11 mouse cellular contexts compared by ENCODE assay signal in genomic region chr15:81838554-81839235, GRCm38 (mm10). TPM values are rescaled to one million over a fixed set of nuclear protein-coding genes. Genes with fewer than 3 reads are reported as not detected.
DNase-seq lines count a peak whose midpoint lies in the region; ATAC-seq and TF ChIP-seq lines count a peak whose summit lies in the region.
"Had no signal": no experiment of that assay in that cellular context is flagged by ENCODE, and none has a peak within 500 bp of the region (broad histone marks: within the 10 kb centered on the region; RNA-seq: fewer than 3 reads in every experiment).

No protein-coding gene starts in this region.

- H3K27me3 ChIP-seq in heart, adult 2 months (ENCODE audit: control insufficient read depth, insufficient read depth, low read length), result no peaks in the 10 kb centered on the region
- no peaks in the 10 kb centered on the region for H3K27me3 ChIP-seq in midbrain, postnatal 0 days (ENCODE audit: insufficient read depth, low read length)
- no peaks in the 10 kb centered on the region for H3K27me3 ChIP-seq in midbrain, embryonic 16.5 days (ENCODE audit: control insufficient read depth, insufficient read depth, low read depth, low read length)
- H3K27me3 ChIP-seq in intestine, embryonic 15.5 days (replicated peaks), result no peaks in the 10 kb centered on the region

- WGBS in heart, adult 2 months, result 40% methylated on average over 14 of the region's 14 CpGs
- 71% methylated on average over 14 of the region's 14 CpGs for WGBS in midbrain, postnatal 0 days
- 58% methylated on average over 14 of the region's 14 CpGs for WGBS in midbrain, embryonic 16.5 days
- WGBS in intestine, embryonic 15.5 days, result 72% methylated on average over 14 of the region's 14 CpGs

- DNase-seq in heart, adult 2 months, result peak; percentile 48 to 54
- no peak for DNase-seq in heart, postnatal 36 days
- peak; percentile 31 for DNase-seq in midbrain, postnatal 0 days (ENCODE audit: low spot score)
- DNase-seq in lung, adult 18-20 months, result peak; percentile 64 to 78
- no peak for DNase-seq in right cerebral cortex, postnatal 36 days (ENCODE audit: low spot score in 2 of 2)
- DNase-seq: adrenal gland, adult 8-10 months had no signal

- intact Hi-C loops in heart, adult 2 months (cut with DNase I), result no loop called here
- intact Hi-C loops in heart, postnatal 36 days (cut with DNase I), result no loop called here

- no peak overlapping the region for H3K4me2 ChIP-seq in midbrain, postnatal 0 days (ENCODE audit: low read depth, low read length, poor library complexity, severe bottlenecking)
- no peak overlapping the region for H3K4me2 ChIP-seq in midbrain, embryonic 16.5 days (ENCODE audit: low read length)
- no peak overlapping the region for H3K4me2 ChIP-seq in intestine, embryonic 15.5 days (replicated peaks)
- H3K4me2 ChIP-seq: heart, embryonic 13.5 days; limb, embryonic 12.5 days; midbrain, embryonic 12.5 days had no signal

- TF ChIP-seq CTCF in heart, adult 2 months (IDR thresholded peaks at IDR 0.05), result no peak
- TF ChIP-seq CTCF in midbrain, postnatal 0 days (IDR thresholded peaks at IDR 0.05), result no peak

- peak; percentile 91 for TF ChIP-seq EP300 in heart, adult 2 months (IDR thresholded peaks at IDR 0.05; ENCODE audit: insufficient read depth, low read depth, low read length)

- peak overlapping the region; percentile 97 for H3K27ac ChIP-seq in heart, adult 2 months
- H3K27ac ChIP-seq in midbrain, postnatal 0 days (ENCODE audit: low read depth, low read length), result no peak overlapping the region
- H3K27ac ChIP-seq in midbrain, embryonic 16.5 days (ENCODE audit: low read length), result no peak overlapping the region
- no peak overlapping the region for H3K27ac ChIP-seq in intestine, embryonic 15.5 days
- H3K27ac ChIP-seq: limb, embryonic 12.5 days; midbrain, embryonic 12.5 days had no signal

- ATAC-seq in midbrain, postnatal 0 days (ENCODE audit: low FRiP score), result no peak
- ATAC-seq in midbrain, embryonic 16.5 days, result no peak
- no peak for ATAC-seq in intestine, embryonic 15.5 days

- H3K4me3 ChIP-seq in heart, adult 2 months, result no peak overlapping the region
- no peak overlapping the region for H3K4me3 ChIP-seq in midbrain, postnatal 0 days (ENCODE audit: low read depth, low read length)
- H3K4me3 ChIP-seq in midbrain, embryonic 16.5 days (ENCODE audit: low read depth, low read length), result no peak overlapping the region
- H3K4me3 ChIP-seq in intestine, embryonic 15.5 days (replicated peaks), result no peak overlapping the region
- H3K4me3 ChIP-seq: heart, embryonic 13.5 days; limb, embryonic 12.5 days; midbrain, embryonic 12.5 days had no signal

- H3K4me1 ChIP-seq in heart, adult 2 months (ENCODE audit: control insufficient read depth, insufficient read depth, low read length), result peaks cover 25% of the 10 kb centered on the region
- no peaks in the 10 kb centered on the region for H3K4me1 ChIP-seq in midbrain, postnatal 0 days (ENCODE audit: insufficient read depth, low read length)
- no peaks in the 10 kb centered on the region for H3K4me1 ChIP-seq in midbrain, embryonic 16.5 days (ENCODE audit: control insufficient read depth, insufficient read depth, low read length)
- peaks cover 20% of the 10 kb centered on the region for H3K4me1 ChIP-seq in intestine, embryonic 15.5 days (replicated peaks)

- H3K9me3 ChIP-seq in midbrain, postnatal 0 days (ENCODE audit: low read length), result no peaks in the 10 kb centered on the region
- no peaks in the 10 kb centered on the region for H3K9me3 ChIP-seq in midbrain, embryonic 16.5 days (replicated peaks; ENCODE audit: control insufficient read depth, low read length, poor library complexity, severe bottlenecking)
- no peaks in the 10 kb centered on the region for H3K9me3 ChIP-seq in intestine, embryonic 15.5 days
- H3K9me3 ChIP-seq: heart, embryonic 13.5 days; limb, embryonic 12.5 days; midbrain, embryonic 12.5 days had no signal

- peak; percentile 16; the same call in 1 of the 2 replicates for TF ChIP-seq POLR2A in heart, adult 2 months (IDR thresholded peaks at IDR 0.05; ENCODE audit: insufficient read depth, low read depth, low read length)

- no peaks in the 10 kb centered on the region for H3K36me3 ChIP-seq in heart, adult 2 months (ENCODE audit: control insufficient read depth, insufficient read depth, low read length)
- H3K36me3 ChIP-seq in midbrain, postnatal 0 days (ENCODE audit: insufficient read depth, low read length), result no peaks in the 10 kb centered on the region
- H3K36me3 ChIP-seq in midbrain, embryonic 16.5 days (ENCODE audit: control insufficient read depth, insufficient read depth, low read length), result no peaks in the 10 kb centered on the region
- no peaks in the 10 kb centered on the region for H3K36me3 ChIP-seq in intestine, embryonic 15.5 days
- H3K36me3 ChIP-seq: heart, embryonic 13.5 days; limb, embryonic 12.5 days; midbrain, embryonic 12.5 days had no signal

- no peaks in the 10 kb centered on the region for H3K79me2 ChIP-seq in heart, adult 2 months (replicated peaks; ENCODE audit: control insufficient read depth, insufficient read depth, low read length)

- no peak overlapping the region for H3K9ac ChIP-seq in heart, adult 2 months (ENCODE audit: low read depth, low read length)
- no peak overlapping the region for H3K9ac ChIP-seq in midbrain, postnatal 0 days (replicated peaks; ENCODE audit: low read length, poor library complexity, severe bottlenecking)
- H3K9ac ChIP-seq in midbrain, embryonic 16.5 days (ENCODE audit: low read depth, low read length), result no peak overlapping the region
- H3K9ac ChIP-seq in intestine, embryonic 15.5 days, result no peak overlapping the region
- H3K9ac ChIP-seq: heart, embryonic 13.5 days; limb, embryonic 12.5 days; midbrain, embryonic 12.5 days had no signal

RNA-seq across cellular contexts. Expression of gene Tob2, which starts 19.9 kb away (rescaled TPM):
- 100 to 1,000 TPM; 101 to 114 TPM for total RNA-seq in heart, adult 2 months (2021)
- polyA plus RNA-seq in heart, adult 2 months (2012; rRNA removed), result 39.4 and 49.7 TPM in 2 replicates
- 100 to 1,000 TPM in 1 of 2 experiments, 10 to 100 TPM in 1; 74.9 to 130 TPM for total RNA-seq in heart, postnatal 36 days (2021)
- 10.9 and 15.4 TPM in 2 replicates for total RNA-seq in midbrain, postnatal 0 days (2014; rRNA removed)
- 12.2 and 14.2 TPM in 2 replicates for polyA plus RNA-seq in midbrain, postnatal 0 days (2015; fragmentation: Nextera tagmentation; extraction: Ambion mirVana)
- polyA plus RNA-seq in midbrain, embryonic 16.5 days (2015; fragmentation: Nextera tagmentation; extraction: Ambion mirVana), result 15.6 and 17.1 TPM in 2 replicates
- polyA plus RNA-seq in intestine, embryonic 15.5 days (2015; fragmentation: Nextera tagmentation; extraction: Ambion mirVana), result 25.9 and 26.0 TPM in 2 replicates

RNA-seq across cellular contexts. Expression of gene Phf5a, which starts 33.0 kb away (rescaled TPM):
- 10 to 100 TPM; 30.2 to 36.5 TPM for total RNA-seq in heart, adult 2 months (2021)
- polyA plus RNA-seq in heart, adult 2 months (2012; rRNA removed), result 30.2 and 39.1 TPM in 2 replicates
- total RNA-seq in heart, postnatal 36 days (2021), result 10 to 100 TPM; 35.0 to 39.8 TPM
- total RNA-seq in midbrain, postnatal 0 days (2014; rRNA removed), result 31.8 and 34.1 TPM in 2 replicates
- 107 and 118 TPM in 2 replicates for polyA plus RNA-seq in midbrain, postnatal 0 days (2015; fragmentation: Nextera tagmentation; extraction: Ambion mirVana)
- polyA plus RNA-seq in midbrain, embryonic 16.5 days (2015; fragmentation: Nextera tagmentation; extraction: Ambion mirVana), result 107 and 117 TPM in 2 replicates
- 120 and 152 TPM in 2 replicates for polyA plus RNA-seq in intestine, embryonic 15.5 days (2015; fragmentation: Nextera tagmentation; extraction: Ambion mirVana)

RNA-seq across cellular contexts. Expression of gene Aco2, which starts 33.4 kb away (rescaled TPM):
- total RNA-seq in heart, adult 2 months (2021), result 1,000 to 10,000 TPM; 1,810 to 2,215 TPM
- 2,076 and 2,628 TPM in 2 replicates for polyA plus RNA-seq in heart, adult 2 months (2012; rRNA removed)
- total RNA-seq in heart, postnatal 36 days (2021), result 1,000 to 10,000 TPM; 2,177 to 2,250 TPM
- total RNA-seq in midbrain, postnatal 0 days (2014; rRNA removed), result 380 and 412 TPM in 2 replicates
- polyA plus RNA-seq in midbrain, postnatal 0 days (2015; fragmentation: Nextera tagmentation; extraction: Ambion mirVana), result 257 and 279 TPM in 2 replicates
- polyA plus RNA-seq in midbrain, embryonic 16.5 days (2015; fragmentation: Nextera tagmentation; extraction: Ambion mirVana), result 252 and 272 TPM in 2 replicates
- 227 and 239 TPM in 2 replicates for polyA plus RNA-seq in intestine, embryonic 15.5 days (2015; fragmentation: Nextera tagmentation; extraction: Ambion mirVana)

RNA-seq across cellular contexts. Expression of gene Tef, which starts 36.5 kb away (rescaled TPM):
- 100 to 1,000 TPM in 1 of 2 experiments, 10 to 100 TPM in 1; 46.7 to 127 TPM for total RNA-seq in heart, adult 2 months (2021)
- 76.7 and 100 TPM in 2 replicates for polyA plus RNA-seq in heart, adult 2 months (2012; rRNA removed)
- 100 to 1,000 TPM; 123 to 132 TPM for total RNA-seq in heart, postnatal 36 days (2021)
- 60.1 and 60.6 TPM in 2 replicates for total RNA-seq in midbrain, postnatal 0 days (2014; rRNA removed)
- 23.6 and 25.4 TPM in 2 replicates for polyA plus RNA-seq in midbrain, postnatal 0 days (2015; fragmentation: Nextera tagmentation; extraction: Ambion mirVana)
- polyA plus RNA-seq in midbrain, embryonic 16.5 days (2015; fragmentation: Nextera tagmentation; extraction: Ambion mirVana), result 22.7 and 22.8 TPM in 2 replicates
- 15.9 and 17.7 TPM in 2 replicates for polyA plus RNA-seq in intestine, embryonic 15.5 days (2015; fragmentation: Nextera tagmentation; extraction: Ambion mirVana)

Comparison
In these comparisons a context has a peak if more than half of its experiments do, and no peak if none do; other contexts are left out.
1. DNase-seq: peak in heart, adult 2 months (2 of 2), midbrain, postnatal 0 days (single experiment) and lung, adult 18-20 months (2 of 2); none in heart, postnatal 36 days (0 of 2) and right cerebral cortex, postnatal 36 days (0 of 2).